8 mouse cellular contexts compared by ENCODE assay signal in the genomic region with DNA sequence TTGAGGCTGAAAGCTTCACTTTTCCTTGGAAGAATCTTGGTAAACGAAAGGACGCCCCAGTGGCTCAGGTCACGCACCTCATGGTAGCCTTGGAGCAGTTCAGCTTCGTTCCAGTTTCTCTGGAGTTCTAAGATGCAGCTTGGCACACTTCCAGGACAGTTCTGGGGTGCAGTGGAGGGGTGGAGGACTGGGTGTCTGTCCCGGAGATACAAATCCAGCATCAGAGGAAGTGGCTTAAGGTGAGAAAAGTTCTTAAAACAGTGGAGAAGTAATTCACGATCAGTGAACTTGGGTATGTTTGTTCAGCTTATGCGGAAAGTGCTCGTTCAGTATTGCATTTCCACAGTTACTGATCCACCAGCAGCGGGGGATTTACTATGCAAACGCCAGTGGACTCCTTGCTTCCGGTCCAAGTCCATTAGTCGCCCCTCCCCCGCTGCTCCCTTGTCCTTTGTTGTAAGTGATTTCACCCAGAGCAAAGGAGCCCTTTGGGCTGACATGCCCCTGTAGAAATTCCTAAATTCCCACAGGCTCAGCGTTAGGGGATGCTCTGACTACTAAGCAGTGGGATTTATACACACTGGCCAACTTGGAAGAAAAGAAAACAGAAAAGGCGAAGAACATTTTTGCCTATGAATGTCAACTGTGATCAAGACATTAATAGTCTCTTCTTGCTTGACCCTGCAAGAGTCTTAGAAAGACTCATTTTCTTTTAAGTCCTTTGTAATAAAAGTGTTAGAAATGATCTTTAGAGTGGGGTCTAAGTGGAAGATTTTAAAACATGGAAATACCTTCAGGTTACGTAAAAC.
DNase-seq lines count a peak whose midpoint lies in the region; ATAC-seq and TF ChIP-seq lines count a peak whose summit lies in the region.

No protein-coding gene starts in this region.

- peak overlapping the region; percentile 59 for H3K9ac ChIP-seq in forebrain, embryonic 15.5 days (replicated peaks)
- peak overlapping the region; percentile 58 for H3K9ac ChIP-seq in hindbrain, embryonic 11.5 days (ENCODE audit: low read depth, low read length)

- H3K4me1 ChIP-seq in forebrain, embryonic 15.5 days = peaks cover 15% of the 10 kb centered on the region
- H3K4me1 ChIP-seq in hindbrain, embryonic 11.5 days (replicated peaks; ENCODE audit: control insufficient read depth, insufficient read depth, low read length) = no peaks in the 10 kb centered on the region
- H3K4me1 ChIP-seq in lung, adult 2 months (ENCODE audit: control insufficient read depth, insufficient read depth, low read length) = no peaks in the 10 kb centered on the region

- 5% methylated on average over 16 of the region's 16 CpGs for WGBS in forebrain, embryonic 15.5 days
- 8% methylated on average over 16 of the region's 16 CpGs for WGBS in hindbrain, embryonic 11.5 days
- 11% methylated on average over 16 of the region's 16 CpGs for WGBS in lung, adult 2 months

- no peaks in the 10 kb centered on the region for H3K36me3 ChIP-seq in forebrain, embryonic 15.5 days
- no peaks in the 10 kb centered on the region for H3K36me3 ChIP-seq in hindbrain, embryonic 11.5 days (ENCODE audit: control insufficient read depth, insufficient read depth, low read length)

- no peak for TF ChIP-seq CTCF in lung, adult 2 months (IDR thresholded peaks at IDR 0.05; ENCODE audit: insufficient read depth, low read length)

- H3K4me3 ChIP-seq in forebrain, embryonic 15.5 days = peak overlapping the region; percentile 45
- H3K4me3 ChIP-seq in hindbrain, embryonic 11.5 days (ENCODE audit: low read depth, low read length) = peak overlapping the region; percentile 34
- peak overlapping the region; percentile 27 for H3K4me3 ChIP-seq in lung, adult 2 months (replicated peaks; ENCODE audit: extremely low read depth, low read depth, low read length)

- peak overlapping the region; percentile 59 for H3K27ac ChIP-seq in forebrain, embryonic 15.5 days (replicated peaks)
- H3K27ac ChIP-seq in hindbrain, embryonic 11.5 days (ENCODE audit: low read depth, low read length) = no peak overlapping the region

- no peaks in the 10 kb centered on the region for H3K9me3 ChIP-seq in forebrain, embryonic 15.5 days
- no peaks in the 10 kb centered on the region for H3K9me3 ChIP-seq in hindbrain, embryonic 11.5 days (ENCODE audit: control insufficient read depth, low read length)

- peak overlapping the region; percentile 85 for H3K4me2 ChIP-seq in forebrain, embryonic 15.5 days (replicated peaks)
- peak overlapping the region; percentile 80 for H3K4me2 ChIP-seq in hindbrain, embryonic 11.5 days (replicated peaks; ENCODE audit: low read depth, low read length)

- H3K27me3 ChIP-seq in forebrain, embryonic 15.5 days = no peaks in the 10 kb centered on the region
- no peaks in the 10 kb centered on the region for H3K27me3 ChIP-seq in hindbrain, embryonic 11.5 days (ENCODE audit: control insufficient read depth, insufficient read depth, low read length)

- TF ChIP-seq POLR2A in lung, adult 2 months (IDR thresholded peaks at IDR 0.05; ENCODE audit: borderline replicate concordance, extremely low read depth, low read depth, low read length) = no peak

- peak; percentile 86 for ATAC-seq in forebrain, embryonic 15.5 days (replicated peaks)
- peak; percentile 82 for ATAC-seq in hindbrain, embryonic 11.5 days (ENCODE audit: low FRiP score)

- DNase-seq in urinary bladder, postnatal 14 days (ENCODE audit: low spot score) = peak; percentile 31
- no peak for DNase-seq in urinary bladder, postnatal 4 days (ENCODE audit: low spot score in 2 of 2)
- DNase-seq in hindbrain, embryonic 11.5 days (ENCODE audit: low spot score) = peak; percentile 83
- peak; percentile 72 to 79 for DNase-seq in layer of hippocampus, postnatal 10 days (ENCODE audit: low spot score in 2 of 2)
- DNase-seq in lung, adult 2 months = no peak
- DNase-seq in right cerebral cortex, postnatal 10 days (ENCODE audit: low spot score in 2 of 2) = peak; percentile 88
- DNase-seq in thymus, postnatal 14 days = no peak

Comparison
In these comparisons a context has a peak if more than half of its experiments do, and no peak if none do; other contexts are left out.
1. DNase-seq: peak in urinary bladder, postnatal 14 days (single experiment), hindbrain, embryonic 11.5 days (single experiment), layer of hippocampus, postnatal 10 days (2 of 2) and right cerebral cortex, postnatal 10 days (2 of 2); none in urinary bladder, postnatal 4 days (0 of 2), lung, adult 2 months (single experiment) and thymus, postnatal 14 days (single experiment).
2. Peak in every context shown above with its lines, with median percentiles within 50 percentile points of each other: H3K4me3 ChIP-seq.